Mouse (Mus musculus): ENCODE data around the gene Agl.

GRCm38 (mm10) chr3:116702647-116703272, 105.2 kb downstream of the Agl start:
- no peak for TF ChIP-seq POLR2A (IDR thresholded peaks at IDR 0.05; ENCODE audit: extremely low read depth, insufficient read depth, low read length)
- no peak for TF ChIP-seq CTCF (IDR thresholded peaks at IDR 0.05; ENCODE audit: extremely low read depth, insufficient read depth, low read length)

Measured in cortical plate, adult 2 months (tissue).